Mouse (Mus musculus) layer of hippocampus, adult 8-10 months (tissue): ENCODE data around the gene Fosl1. TPM values are rescaled to one million over a fixed set of nuclear protein-coding genes. Genes with fewer than 3 reads are reported as not detected.

Source experiments
- total RNA-seq, 4 experiments: library from RNA; stranded (reverse); gene quantifications; 2 replicates each; pipeline ENCODE4 v1.2.4; 2022

The Fosl1 gene
- total RNA-seq, 4 experiments from 2014 or later: 0.20 to 0.67 (median 0.29) TPM

Other genes starting within 250 kb of the Fosl1 start
- gene Pacs1, start 174.4 kb upstream of the Fosl1 start, total RNA-seq: 10 to 100 TPM; 50.9 to 59.4 (median 55.3) TPM
- 100 to 1,000 TPM; 202 to 215 (median 208) TPM for gene Sf3b2, start 152.1 kb upstream of the Fosl1 start, total RNA-seq
- 10 to 100 TPM; 83.2 to 92.3 (median 86.9) TPM for gene Gal3st3, start 149.2 kb upstream of the Fosl1 start, total RNA-seq
- gene Catsper1, start 111.8 kb upstream of the Fosl1 start, total RNA-seq: not detected
- 10 to 100 TPM; 10.8 to 18.1 (median 12.5) TPM for gene Cst6, start 98.0 kb upstream of the Fosl1 start, total RNA-seq
- gene Eif1ad, start 80.8 kb upstream of the Fosl1 start, total RNA-seq: 10 to 100 TPM; 18.6 to 27.4 (median 23.1) TPM
- gene Banf1, start 80.4 kb upstream of the Fosl1 start, total RNA-seq: 10 to 100 TPM; 74.1 to 85.8 (median 76.2) TPM
- gene Sart1, start 58.8 kb upstream of the Fosl1 start, total RNA-seq: 100 to 1,000 TPM; 103 to 120 (median 114) TPM
- gene Tsga10ip, start 45.0 kb upstream of the Fosl1 start, total RNA-seq: under 1 TPM in 3 of 4 experiments, not detected in 1; 0.34 to 0.63 (median 0.37) TPM
- 100 to 1,000 TPM; 308 to 358 (median 327) TPM for gene Drap1, start 22.6 kb upstream of the Fosl1 start, total RNA-seq
- gene AI837181, start 22.4 kb upstream of the Fosl1 start, total RNA-seq: 10 to 100 TPM; 64.8 to 71.2 (median 67.6) TPM
- gene Ccdc85b, start 10.3 kb downstream of the Fosl1 start, total RNA-seq: 10 to 100 TPM; 31.7 to 33.1 (median 32.4) TPM
- gene Fibp, start 13.1 kb downstream of the Fosl1 start, total RNA-seq: 100 to 1,000 TPM in 1 of 4 experiments, 10 to 100 TPM in 3; 93.5 to 109 (median 96.4) TPM
- under 1 TPM in 3 of 4 experiments, not detected in 1; 0.29 to 0.81 (median 0.77) TPM for gene Ctsw, start 21.0 kb downstream of the Fosl1 start, total RNA-seq
- 10 to 100 TPM; 14.4 to 23.9 (median 22.1) TPM for gene Efemp2, start 26.4 kb downstream of the Fosl1 start, total RNA-seq
- gene Mus81, start 40.9 kb downstream of the Fosl1 start, total RNA-seq: 10 to 100 TPM; 29.0 to 38.5 (median 33.8) TPM
- 1,000 to 10,000 TPM; 1,240 to 1,334 (median 1,291) TPM for gene Cfl1, start 42.9 kb downstream of the Fosl1 start, total RNA-seq
- 10 to 100 TPM in 2 of 4 experiments, 1 to 10 TPM in 2; 7.4 to 12.1 (median 9.6) TPM for gene 1700020D05Rik, start 56.2 kb downstream of the Fosl1 start, total RNA-seq
- gene Snx32, start 63.0 kb downstream of the Fosl1 start, total RNA-seq: 10 to 100 TPM; 86.8 to 95.2 (median 88.6) TPM
- not detected for gene Ovol1, start 113.1 kb downstream of the Fosl1 start, total RNA-seq
- 1 to 10 TPM; 5.8 to 8.7 (median 6.6) TPM for gene Ap5b1, start 120.5 kb downstream of the Fosl1 start, total RNA-seq
- gene Rnaseh2c, start 154.3 kb downstream of the Fosl1 start, total RNA-seq: 10 to 100 TPM; 58.8 to 96.9 (median 78.2) TPM
- 100 to 1,000 TPM in 1 of 4 experiments, 10 to 100 TPM in 3; 81.5 to 105 (median 86.9) TPM for gene Kat5, start 162.7 kb downstream of the Fosl1 start, total RNA-seq
- 10 to 100 TPM; 18.8 to 32.7 (median 23.7) TPM for gene Rela, start 189.9 kb downstream of the Fosl1 start, total RNA-seq
- 10 to 100 TPM; 16.2 to 20.4 (median 19.4) TPM for gene Sipa1, start 216.2 kb downstream of the Fosl1 start, total RNA-seq
- gene Map3k11, start 241.2 kb downstream of the Fosl1 start, total RNA-seq: 10 to 100 TPM; 16.9 to 21.3 (median 18.7) TPM
- gene Pcnx3, start 241.4 kb downstream of the Fosl1 start, total RNA-seq: 10 to 100 TPM; 74.5 to 80.9 (median 77.0) TPM